Mouse (Mus musculus): Measurements from ENCODE around the gene P2ry10b.
A peak's percentile ranks its signal among the peaks of the same experiment; 100 is the strongest.

Gene P2ry10b

GRCm38 (mm10) chrX:107148681-107149080 lies at the start of gene P2ry10b:
Gene P2ry10b, plus strand, starts transcription at chrX:107148927.
- DNase-seq (ENCODE audit: low spot score) = no peak

- no peak for DNase-seq (ENCODE audit: low spot score)
Observed at GRCm38 (mm10) chrX:107116333-107116732, 32.4 kb upstream of the P2ry10b start.

GRCm38 (mm10) chrX:107116987-107117386 lies 31.7 kb upstream of the P2ry10b start:
- DNase-seq (ENCODE audit: low spot score) = no peak

- DNase-seq (ENCODE audit: low spot score) = no peak
Observed at GRCm38 (mm10) chrX:107143184-107143583, 5.5 kb upstream of the P2ry10b start.

- no peak for DNase-seq (ENCODE audit: low spot score)
Observed at GRCm38 (mm10) chrX:107143930-107144329, 4.8 kb upstream of the P2ry10b start.

- no peak for DNase-seq (ENCODE audit: low spot score)
Observed at GRCm38 (mm10) chrX:107149391-107149993, 765 bp downstream of the P2ry10b start.

GRCm38 (mm10) chrX:107150027-107150426 lies 1.3 kb downstream of the P2ry10b start:
- no peak for DNase-seq (ENCODE audit: low spot score)

- DNase-seq (ENCODE audit: low spot score) = no peak
Observed at GRCm38 (mm10) chrX:107150752-107151515, 2.2 kb downstream of the P2ry10b start.

GRCm38 (mm10) chrX:107156021-107156420 lies 7.3 kb downstream of the P2ry10b start:
- no peak for DNase-seq (ENCODE audit: low spot score)

GRCm38 (mm10) chrX:107160496-107160895 lies 11.8 kb downstream of the P2ry10b start:
- DNase-seq (ENCODE audit: low spot score) = no peak

- peak; percentile 38 for DNase-seq (ENCODE audit: low spot score)
Observed at GRCm38 (mm10) chrX:107168281-107168680, 19.6 kb downstream of the P2ry10b start.

- no peak for DNase-seq (ENCODE audit: low spot score)
Observed at GRCm38 (mm10) chrX:107169128-107169527, 20.4 kb downstream of the P2ry10b start.

GRCm38 (mm10) chrX:107178742-107179141 lies 30.0 kb downstream of the P2ry10b start:
- no peak for DNase-seq (ENCODE audit: low spot score)

- DNase-seq (ENCODE audit: low spot score) = no peak
Observed at GRCm38 (mm10) chrX:107217577-107218090, 68.9 kb downstream of the P2ry10b start.

Measured in embryo, embryonic 10.5 days (tissue).